Mouse (Mus musculus) liver, embryonic 15.5 days (tissue): ENCODE measurements around the gene Fam19a1. TPM values are rescaled to one million over a fixed set of nuclear protein-coding genes. Genes with fewer than 3 reads are reported as not detected.

Experiments
- ATAC-seq: fragments of 200-750 bp; cut with Nextera tagmentation; 2 replicates; pipeline ENCODE4 v1.8.0; 2017; ENCODE audit warnings: moderate number of reproducible peaks, mild to moderate bottlenecking, moderate library complexity; ENCODE audit not compliant: insufficient read depth
- H3K27ac ChIP-seq: fragments of 300-500 bp; sonication (generic); replicated peaks from 2 replicates; pipeline ENCODE4 v1.5.1; 2015; ENCODE audit warnings: mild to moderate bottlenecking, inconsistent platforms
- H3K27me3 ChIP-seq: fragments of 300-500 bp; sonication (generic); 2 replicates; pipeline ENCODE4 v1.6.1; 2015; ENCODE audit warnings: mild to moderate bottlenecking, inconsistent platforms
- H3K36me3 ChIP-seq: fragments of 300-500 bp; sonication (generic); replicated peaks from 2 replicates; pipeline ENCODE4 v1.6.1; 2015; ENCODE audit warnings: moderate library complexity, mild to moderate bottlenecking, inconsistent platforms
- H3K4me1 ChIP-seq: fragments of 300-500 bp; sonication (generic); replicated peaks from 2 replicates; pipeline ENCODE4 v1.6.1; 2015; ENCODE audit warnings: inconsistent platforms
- H3K4me2 ChIP-seq: fragments of 300-500 bp; sonication (generic); 2 replicates; pipeline ENCODE4 v1.6.1; 2015; ENCODE audit warnings: moderate library complexity, mild to moderate bottlenecking, inconsistent platforms
- H3K4me3 ChIP-seq: fragments of 300-500 bp; sonication (generic); replicated peaks from 2 replicates; pipeline ENCODE4 v1.5.1; 2015; ENCODE audit warnings: mild to moderate bottlenecking, inconsistent platforms
- H3K9ac ChIP-seq: fragments of 300-500 bp; sonication (generic); 2 replicates; pipeline ENCODE4 v1.6.1; 2015; ENCODE audit warnings: moderate library complexity, mild to moderate bottlenecking, inconsistent platforms
- H3K9me3 ChIP-seq: fragments of 300-500 bp; sonication (generic); replicated peaks from 2 replicates; pipeline ENCODE4 v1.6.1; 2016; ENCODE audit warnings: inconsistent platforms
- WGBS: fragments of 180-500 bp; shearing (Covaris S2); methylation state at CpG from one replicate; pipeline ENCODE4 v1.1.7; 2015; ENCODE audit warnings: mixed read lengths; ENCODE audit not compliant: insufficient replicate concordance; 5-methylcytosine and 5-hydroxymethylcytosine counted together
- polyA plus RNA-seq: library from polyadenylated mRNA; unstranded; fragments of >200 nt; fragmentation: Nextera tagmentation; extraction: Ambion mirVana; gene quantifications from 2 replicates; pipeline ENCODE4 v1.2.1, GENCODE M21; 2015

The Fam19a1 gene
- polyA plus RNA-seq, 1 experiment from 2014 or later, result not detected

- 53% methylated on average over 3 of the region's 3 CpGs for WGBS
- no peak overlapping the region for H3K4me3 ChIP-seq
Observed at GRCm38 (mm10) chr6:96437814-96438213, 324.9 kb downstream of the Fam19a1 start.

DNA sequence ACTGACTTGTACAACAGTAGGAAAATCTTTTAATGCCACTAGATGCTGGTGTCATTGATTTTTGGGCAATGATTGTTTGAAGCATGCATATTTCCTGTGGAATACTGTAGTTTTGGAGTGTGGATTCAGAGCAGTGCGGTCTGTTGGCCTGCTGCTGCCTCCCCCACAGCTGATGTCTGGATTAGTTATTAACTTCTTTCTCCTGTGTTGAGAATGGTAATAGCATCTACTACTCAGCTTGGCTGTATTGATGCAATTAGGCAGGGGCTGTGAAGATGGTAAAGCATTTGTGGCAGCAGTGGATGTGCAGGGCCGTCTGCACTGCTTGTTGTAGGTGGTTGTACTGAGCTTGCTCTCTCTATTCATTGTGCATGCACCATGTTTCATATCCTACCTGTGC lies 326.5 kb downstream of the Fam19a1 start:
- Histone ChIP-seq H3K9ac (no peak overlapping the region), H3K4me2 (no peak overlapping the region), H3K27ac (no peak overlapping the region), H3K27me3 (no peaks in the 10 kb centered on the region), H3K9me3 (no peaks in the 10 kb centered on the region; the same call in 1 of the 2 replicates), H3K4me1 (no peaks in the 10 kb centered on the region), H3K4me3 (no peak overlapping the region), H3K36me3 (no peaks in the 10 kb centered on the region)
- 54% methylated on average over 2 of the region's 2 CpGs for WGBS
- ATAC-seq, result no peak

More at GRCm38 (mm10) chr6:96437814-96438213, 324.9 kb downstream of the Fam19a1 start:
- Histone ChIP-seq H3K27ac (no peak overlapping the region), H3K9ac (no peak overlapping the region), H3K4me1 (no peaks in the 10 kb centered on the region), H3K9me3 (no peaks in the 10 kb centered on the region; the same call in 1 of the 2 replicates), H3K36me3 (no peaks in the 10 kb centered on the region), H3K4me2 (no peak overlapping the region), H3K27me3 (no peaks in the 10 kb centered on the region)
- no peak for ATAC-seq

GRCm38 (mm10) chr6:96441971-96442370 lies 329.0 kb downstream of the Fam19a1 start:
- no peaks in the 10 kb centered on the region for H3K36me3 ChIP-seq

DNA sequence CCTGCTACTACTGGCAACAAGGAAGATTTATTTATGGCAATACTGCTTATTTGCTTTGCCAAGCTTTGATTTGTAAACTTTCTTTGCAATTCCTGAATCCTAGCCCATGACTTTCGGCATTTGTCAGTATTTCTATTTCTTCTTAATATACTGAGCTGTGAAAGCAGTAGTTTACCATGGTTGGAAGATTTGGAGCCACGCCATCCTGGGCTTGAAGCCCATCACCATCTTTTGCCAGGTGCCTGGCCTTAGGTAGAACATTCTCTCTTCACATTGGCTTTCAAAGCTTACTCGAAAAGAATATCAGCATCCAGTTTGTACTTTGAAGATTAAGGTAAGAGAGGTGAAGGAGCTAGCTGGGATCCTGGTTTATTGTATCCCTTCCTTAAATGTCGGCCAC lies 334.5 kb downstream of the Fam19a1 start:
- 60% methylated on average over 4 of the region's 4 CpGs for WGBS
- ATAC-seq, result no peak
- H3K4me2 ChIP-seq, result no peak overlapping the region

More at GRCm38 (mm10) chr6:96441971-96442370, 329.0 kb downstream of the Fam19a1 start:
- Histone ChIP-seq H3K27ac (no peak overlapping the region), H3K4me3 (no peak overlapping the region), H3K4me1 (no peaks in the 10 kb centered on the region), H3K27me3 (no peaks in the 10 kb centered on the region), H3K9ac (no peak overlapping the region), H3K9me3 (no peaks in the 10 kb centered on the region; the same call in 1 of the 2 replicates), H3K4me2 (no peak overlapping the region)
- no peak for ATAC-seq
- WGBS, result 66% methylated on average over 3 of the region's 3 CpGs

DNA sequence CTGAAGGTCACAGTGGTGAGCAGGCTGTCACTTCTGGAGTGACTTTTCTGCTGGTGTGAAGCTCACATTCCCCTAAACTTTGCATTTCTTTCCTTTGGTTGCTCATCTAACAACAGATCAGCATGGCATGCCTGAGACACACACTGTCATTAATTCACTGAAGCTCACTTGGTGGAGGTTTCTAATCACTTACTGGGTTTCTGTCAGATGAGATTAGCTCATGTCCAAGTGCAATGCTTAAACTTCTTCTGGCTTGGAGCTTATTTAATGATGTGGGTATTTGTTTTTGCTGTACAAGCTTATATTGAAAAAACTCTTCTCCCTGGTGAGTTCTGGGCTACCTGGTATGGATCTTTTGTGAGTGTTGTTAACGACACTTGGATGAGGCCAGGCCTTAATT lies 343.3 kb downstream of the Fam19a1 start:
- H3K9me3 ChIP-seq, result no peaks in the 10 kb centered on the region
- no peak overlapping the region for H3K4me3 ChIP-seq
- H3K9ac ChIP-seq, result no peak overlapping the region
- H3K4me1 ChIP-seq, result no peaks in the 10 kb centered on the region
- H3K27ac ChIP-seq, result no peak overlapping the region
- no peaks in the 10 kb centered on the region for H3K36me3 ChIP-seq
- H3K27me3 ChIP-seq, result no peaks in the 10 kb centered on the region
- WGBS, result 68% methylated on average over 1 of the region's 1 CpGs
- no peak for ATAC-seq
- H3K4me2 ChIP-seq, result no peak overlapping the region

More for the DNA sequence above, 334.5 kb downstream of the Fam19a1 start:
- Histone ChIP-seq H3K4me3 (no peak overlapping the region), H3K4me1 (no peaks in the 10 kb centered on the region), H3K27me3 (no peaks in the 10 kb centered on the region), H3K27ac (no peak overlapping the region), H3K36me3 (no peaks in the 10 kb centered on the region), H3K9ac (no peak overlapping the region), H3K9me3 (no peaks in the 10 kb centered on the region; the same call in 1 of the 2 replicates)

GRCm38 (mm10) chr6:96457590-96458259 lies 344.8 kb downstream of the Fam19a1 start:
- Histone ChIP-seq H3K9me3 (no peaks in the 10 kb centered on the region), H3K27me3 (no peaks in the 10 kb centered on the region), H3K9ac (no peak overlapping the region), H3K4me3 (no peak overlapping the region), H3K4me2 (no peak overlapping the region), H3K36me3 (no peaks in the 10 kb centered on the region), H3K4me1 (no peaks in the 10 kb centered on the region), H3K27ac (no peak overlapping the region)
- no peak for ATAC-seq
- 57% methylated on average over 6 of the region's 6 CpGs for WGBS

GRCm38 (mm10) chr6:96459041-96459440 lies 346.1 kb downstream of the Fam19a1 start:
- ATAC-seq, result no peak
- no peaks in the 10 kb centered on the region for H3K9me3 ChIP-seq
- H3K27ac ChIP-seq, result no peak overlapping the region
- H3K9ac ChIP-seq, result no peak overlapping the region
- no peak overlapping the region for H3K4me2 ChIP-seq
- H3K4me3 ChIP-seq, result no peak overlapping the region
- H3K27me3 ChIP-seq, result no peaks in the 10 kb centered on the region
- no peaks in the 10 kb centered on the region for H3K4me1 ChIP-seq
- no peaks in the 10 kb centered on the region for H3K36me3 ChIP-seq
- 47% methylated on average over 4 of the region's 4 CpGs for WGBS

GRCm38 (mm10) chr6:96499464-96499863 lies 386.5 kb downstream of the Fam19a1 start:
- no peaks in the 10 kb centered on the region for H3K36me3 ChIP-seq
- no peak overlapping the region for H3K4me2 ChIP-seq
- H3K9me3 ChIP-seq, result no peaks in the 10 kb centered on the region
- no peaks in the 10 kb centered on the region for H3K27me3 ChIP-seq
- WGBS, result 63% methylated on average over 5 of the region's 5 CpGs
- no peaks in the 10 kb centered on the region for H3K4me1 ChIP-seq
- H3K27ac ChIP-seq, result no peak overlapping the region
- ATAC-seq, result no peak
- no peak overlapping the region for H3K4me3 ChIP-seq
- no peak overlapping the region for H3K9ac ChIP-seq

DNA sequence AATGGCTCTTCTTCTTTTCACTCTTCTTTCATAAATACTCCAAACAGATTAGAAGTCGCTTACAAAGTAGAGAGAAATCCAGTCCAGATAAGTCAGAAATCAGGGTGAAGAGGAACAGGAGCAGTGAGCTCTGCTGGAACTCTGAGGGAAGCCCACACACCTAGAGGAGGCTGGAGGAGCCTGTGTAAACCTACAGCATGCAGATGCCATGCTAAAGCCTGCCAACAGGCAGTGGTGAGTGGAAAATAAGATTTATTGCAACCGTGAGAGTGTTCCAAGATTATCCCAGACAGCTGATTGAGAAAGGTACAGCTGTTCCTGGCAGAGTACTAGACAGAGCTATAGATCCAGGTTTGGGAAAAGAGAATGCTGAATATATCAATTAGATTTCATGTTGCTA lies 428.6 kb downstream of the Fam19a1 start:
- Histone ChIP-seq H3K9me3 (no peaks in the 10 kb centered on the region), H3K36me3 (no peaks in the 10 kb centered on the region), H3K27me3 (no peaks in the 10 kb centered on the region), H3K4me2 (no peak overlapping the region), H3K4me3 (no peak overlapping the region), H3K4me1 (no peaks in the 10 kb centered on the region), H3K27ac (no peak overlapping the region), H3K9ac (no peak overlapping the region)
- no peak for ATAC-seq
- WGBS, result 52% methylated on average over 2 of the region's 2 CpGs

GRCm38 (mm10) chr6:96544832-96545231 lies 431.9 kb downstream of the Fam19a1 start:
- WGBS, result 46% methylated on average over 3 of the region's 3 CpGs
- Histone ChIP-seq H3K36me3 (no peaks in the 10 kb centered on the region), H3K4me2 (no peak overlapping the region), H3K27ac (no peak overlapping the region), H3K27me3 (no peaks in the 10 kb centered on the region), H3K9me3 (no peaks in the 10 kb centered on the region), H3K4me1 (no peaks in the 10 kb centered on the region), H3K4me3 (no peak overlapping the region), H3K9ac (no peak overlapping the region)
- ATAC-seq, result no peak

DNA sequence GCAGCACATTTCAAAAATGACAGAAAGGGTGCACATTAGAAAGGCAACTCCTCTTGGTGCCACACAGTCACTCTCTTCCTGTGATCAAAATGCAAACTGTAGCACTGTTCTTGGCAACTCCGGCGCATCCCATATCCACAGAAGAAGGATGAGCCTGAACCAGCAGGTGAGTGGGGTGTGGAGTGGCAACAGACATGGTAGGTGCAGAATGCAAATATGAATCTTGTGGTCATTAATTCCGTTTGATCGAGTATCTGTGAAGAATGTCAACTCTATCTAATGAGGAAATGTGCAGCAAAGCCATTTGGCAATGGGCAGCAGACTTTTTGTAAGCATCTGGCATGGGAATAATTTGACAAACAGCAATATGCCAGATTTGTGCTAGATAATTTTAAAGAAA lies 437.5 kb downstream of the Fam19a1 start:
- ATAC-seq, result no peak
- Histone ChIP-seq H3K27me3 (no peaks in the 10 kb centered on the region), H3K4me3 (no peak overlapping the region), H3K27ac (no peak overlapping the region), H3K4me2 (no peak overlapping the region), H3K9ac (no peak overlapping the region), H3K9me3 (no peaks in the 10 kb centered on the region), H3K4me1 (no peaks in the 10 kb centered on the region), H3K36me3 (no peaks in the 10 kb centered on the region)
- WGBS, result 68% methylated on average over 4 of the region's 4 CpGs

DNA sequence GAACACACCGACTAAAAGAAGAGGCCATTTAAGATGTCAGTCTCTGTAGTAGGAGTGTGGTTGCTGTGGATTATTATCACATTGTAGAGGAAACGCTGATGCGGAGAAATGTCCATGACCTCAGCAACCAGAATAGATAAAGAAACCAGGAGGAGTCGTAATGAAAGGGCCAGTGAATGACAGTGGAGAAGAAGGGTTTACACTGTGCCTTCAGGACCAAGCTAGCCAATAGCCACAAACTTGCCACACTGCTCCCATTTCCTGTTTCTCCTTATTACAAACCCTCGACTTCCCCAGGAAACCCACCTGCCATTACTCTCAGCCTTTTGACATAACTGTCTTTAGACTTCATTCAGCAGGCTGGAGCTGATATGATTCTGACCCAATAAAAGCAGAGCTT lies 465.7 kb downstream of the Fam19a1 start:
- no peak for ATAC-seq
- no peak overlapping the region for H3K9ac ChIP-seq
- no peaks in the 10 kb centered on the region for H3K4me1 ChIP-seq
- H3K4me2 ChIP-seq, result no peak overlapping the region
- no peaks in the 10 kb centered on the region for H3K27me3 ChIP-seq
- H3K4me3 ChIP-seq, result no peak overlapping the region
- no peaks in the 10 kb centered on the region for H3K36me3 ChIP-seq
- H3K9me3 ChIP-seq, result no peaks in the 10 kb centered on the region
- no peak overlapping the region for H3K27ac ChIP-seq
- 16% methylated on average over 5 of the region's 5 CpGs for WGBS
